Mouse (Mus musculus) neutrophil, adult 5-6 weeks (primary cell): Measurements from ENCODE around the gene Lim2. TPM values are rescaled to one million over a fixed set of nuclear protein-coding genes. Genes with fewer than 3 reads are reported as not detected.

Experiments used
- ATAC-seq: fragments of 151-379, 151-347 bp; 2 replicates; pipeline ENCODE4 v1.8.0; 2017; ENCODE audit warnings: mild to moderate bottlenecking, moderate TSS enrichment; ENCODE audit not compliant: insufficient number of reproducible peaks, poor library complexity, low FRiP score, severe bottlenecking; ENCODE audit errors: extremely low read depth
- total RNA-seq: library from RNA; stranded (forward); fragments of 200-1000 nt; gene quantifications from 2 replicates; pipeline ENCODE4 v1.2.3, GENCODE M21; 2017

Gene Lim2
- total RNA-seq, 1 experiment from 2014 or later = not detected

DNA sequence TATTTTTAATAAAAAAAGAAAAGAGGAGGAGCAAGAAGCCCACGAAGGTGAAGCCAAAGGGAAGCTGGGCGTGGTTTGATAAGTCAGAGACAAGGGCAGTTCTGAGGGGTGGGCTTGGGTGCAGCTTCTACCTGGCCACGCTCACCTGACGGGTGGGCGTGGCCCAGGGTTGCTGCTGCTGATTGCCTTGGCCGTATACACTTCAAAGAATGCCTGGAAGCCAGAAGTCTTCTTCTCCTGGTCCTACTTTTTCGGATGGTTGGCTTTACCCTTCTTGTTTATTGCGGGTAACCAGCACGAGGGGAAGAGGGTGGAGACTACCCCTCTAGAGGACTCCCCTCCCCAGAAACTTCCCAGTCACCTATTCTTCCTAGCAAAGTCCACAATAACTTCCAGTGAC lies 15.2 kb downstream of the Lim2 start:
- ATAC-seq = no peak

DNA sequence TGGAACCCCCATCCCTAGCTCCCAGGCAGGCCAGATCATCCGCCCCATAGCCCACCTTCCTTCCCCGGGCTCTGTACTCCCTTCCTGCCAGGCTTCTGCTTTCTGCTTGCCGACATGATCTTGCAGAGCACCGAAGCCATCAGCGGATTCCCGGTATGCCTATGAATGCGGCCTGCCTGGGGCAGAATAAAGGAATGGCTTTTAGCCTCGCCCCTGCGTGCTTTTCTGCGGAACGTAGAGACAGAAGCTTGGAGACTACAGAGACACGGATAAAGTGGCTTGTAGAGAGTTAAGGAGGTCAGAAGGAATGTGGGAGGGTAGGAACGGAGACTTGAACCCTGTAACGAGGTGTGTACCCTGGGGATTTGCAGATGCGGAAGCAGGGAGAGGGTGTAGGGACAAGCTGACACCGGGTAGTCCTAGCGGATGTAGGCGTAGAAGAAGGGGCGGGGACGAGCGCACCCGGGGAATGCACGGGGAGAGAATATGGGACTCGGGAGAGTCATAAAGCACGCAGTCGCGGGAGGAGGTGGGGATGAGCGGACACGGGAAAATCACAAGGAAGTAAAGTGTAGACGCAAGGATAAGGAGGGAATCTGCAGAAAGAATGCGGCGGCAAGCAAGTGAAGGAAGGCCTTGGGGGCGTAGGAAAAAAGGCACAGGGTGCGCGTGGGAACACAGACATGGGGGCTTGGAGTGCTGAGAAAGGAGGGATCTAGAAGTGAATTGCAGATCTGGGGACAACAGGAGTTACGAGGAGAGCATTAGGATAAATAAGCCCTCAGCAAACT lies 15.9 kb downstream of the Lim2 start:
- ATAC-seq = peak; percentile 68

- peak; percentile 90 for ATAC-seq
Measured at GRCm38 (mm10) chr7:43443917-43444293, 16.4 kb downstream of the Lim2 start, which contains the start of the genes Etfb and Gm45233. TSS of gene Etfb (plus strand) at chr7:43444083. TSS of gene Gm45233 (plus strand) at chr7:43444128.

- ATAC-seq = no peak
Measured at GRCm38 (mm10) chr7:43447801-43448200, 20.3 kb downstream of the Lim2 start.

GRCm38 (mm10) chr7:43448246-43448645 lies 20.8 kb downstream of the Lim2 start:
- ATAC-seq = no peak

DNA sequence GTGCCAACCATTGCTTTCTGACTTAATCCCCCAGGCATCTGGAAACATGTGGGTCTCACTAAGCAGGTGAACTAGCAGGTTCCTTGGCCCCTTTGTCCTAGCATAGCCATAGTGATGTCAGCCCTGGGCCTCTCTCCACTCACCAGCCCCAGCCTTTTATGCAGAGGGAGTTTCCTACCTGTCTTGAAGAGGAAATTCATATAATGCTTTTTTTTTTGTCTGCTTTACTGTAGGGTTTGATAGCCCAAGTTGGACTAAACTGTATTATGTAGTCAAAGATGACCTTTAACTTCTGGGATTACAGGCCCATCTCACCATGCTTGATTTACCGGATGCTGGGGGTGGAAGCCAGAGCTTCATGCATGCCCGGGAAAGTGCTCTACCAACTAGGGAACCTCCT lies 22.3 kb downstream of the Lim2 start:
- ATAC-seq = no peak

GRCm38 (mm10) chr7:43451726-43452125 lies 24.3 kb downstream of the Lim2 start:
- no peak for ATAC-seq

DNA sequence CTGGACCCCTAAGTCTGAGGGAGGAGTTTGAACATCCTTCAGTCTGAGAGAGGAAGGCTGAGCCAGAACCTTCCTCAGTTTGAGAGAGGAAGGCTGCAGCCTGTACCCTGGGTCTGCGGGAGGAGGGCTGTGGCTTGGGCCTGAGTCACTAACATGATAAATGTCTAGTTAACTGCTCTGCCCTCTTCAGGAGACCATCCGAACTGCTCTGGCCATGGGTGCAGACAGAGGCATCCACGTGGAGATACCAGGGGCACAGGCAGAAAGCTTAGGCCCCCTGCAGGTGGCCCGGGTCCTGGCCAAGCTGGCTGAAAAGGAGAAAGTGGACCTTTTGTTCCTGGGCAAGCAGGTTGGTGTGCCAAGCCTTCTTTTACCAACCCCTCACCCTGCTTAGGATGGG lies 25.1 kb downstream of the Lim2 start:
- peak; percentile 77 for ATAC-seq

- ATAC-seq = no peak
Measured at GRCm38 (mm10) chr7:43453599-43454355, 26.3 kb downstream of the Lim2 start.

DNA sequence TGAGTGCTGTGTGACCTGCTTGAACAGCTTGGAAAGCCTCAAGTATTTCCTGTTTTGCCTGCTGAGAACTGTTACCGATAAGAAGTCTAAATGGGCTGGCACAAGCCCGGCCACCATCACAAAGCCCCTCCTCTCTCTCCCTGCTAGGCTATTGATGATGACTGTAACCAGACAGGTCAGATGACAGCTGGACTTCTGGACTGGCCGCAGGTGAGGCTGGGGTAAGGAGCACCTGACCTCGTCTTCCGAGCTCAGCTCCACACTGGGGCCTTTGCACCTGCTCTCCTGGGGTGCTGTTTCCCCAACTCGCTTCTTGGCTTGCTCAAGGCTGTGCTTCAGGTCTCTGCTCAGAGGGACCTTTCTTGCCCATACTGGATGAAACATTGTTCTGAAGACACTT lies 26.9 kb downstream of the Lim2 start:
- no peak for ATAC-seq

DNA sequence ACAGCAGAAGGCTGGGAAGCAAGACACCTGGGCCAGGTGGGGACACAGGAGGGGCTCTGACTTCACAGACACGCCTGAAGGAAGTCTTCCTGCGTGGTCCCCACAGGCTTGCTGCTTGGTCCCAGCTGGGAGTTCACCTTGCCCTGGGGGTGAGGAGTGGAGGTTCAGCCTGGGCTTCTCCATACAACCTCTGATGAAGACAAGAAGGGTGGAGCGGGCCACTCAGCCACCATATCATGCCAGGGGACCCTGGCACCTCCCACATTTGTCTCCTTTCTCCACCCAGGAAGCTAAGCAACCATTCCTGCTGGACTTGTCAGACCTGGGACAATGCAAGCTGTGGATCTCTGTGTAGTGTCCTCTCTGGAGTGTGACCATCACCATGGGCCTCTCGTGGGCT lies 35.4 kb downstream of the Lim2 start, which contains the start of gene Vsig10l:
Gene Vsig10l (plus strand): TSS at position 301 of the 400 bp plus-strand sequence.
- no peak for ATAC-seq

DNA sequence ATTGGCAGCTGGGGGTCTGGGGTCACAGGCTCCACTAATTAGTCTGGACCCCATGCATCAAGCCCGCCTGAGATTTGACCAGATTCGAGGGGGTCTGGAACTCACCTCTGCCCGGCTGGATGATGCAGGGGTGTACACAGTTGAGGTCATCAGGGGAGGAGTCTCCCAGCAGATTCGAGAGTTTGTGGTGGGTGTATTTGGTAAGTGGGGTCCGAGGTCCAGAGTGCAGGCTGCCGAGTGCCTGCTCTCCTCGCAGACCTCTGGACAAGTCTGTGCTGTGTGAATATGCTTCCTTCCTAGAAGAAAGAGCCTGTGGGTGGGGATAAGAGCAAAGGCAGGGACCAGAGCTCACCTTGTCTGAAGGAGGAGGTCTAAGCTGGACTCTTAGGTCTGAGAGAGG lies 36.5 kb downstream of the Lim2 start:
- no peak for ATAC-seq

- ATAC-seq = no peak
Measured at GRCm38 (mm10) chr7:43464864-43465343, 37.4 kb downstream of the Lim2 start.

DNA sequence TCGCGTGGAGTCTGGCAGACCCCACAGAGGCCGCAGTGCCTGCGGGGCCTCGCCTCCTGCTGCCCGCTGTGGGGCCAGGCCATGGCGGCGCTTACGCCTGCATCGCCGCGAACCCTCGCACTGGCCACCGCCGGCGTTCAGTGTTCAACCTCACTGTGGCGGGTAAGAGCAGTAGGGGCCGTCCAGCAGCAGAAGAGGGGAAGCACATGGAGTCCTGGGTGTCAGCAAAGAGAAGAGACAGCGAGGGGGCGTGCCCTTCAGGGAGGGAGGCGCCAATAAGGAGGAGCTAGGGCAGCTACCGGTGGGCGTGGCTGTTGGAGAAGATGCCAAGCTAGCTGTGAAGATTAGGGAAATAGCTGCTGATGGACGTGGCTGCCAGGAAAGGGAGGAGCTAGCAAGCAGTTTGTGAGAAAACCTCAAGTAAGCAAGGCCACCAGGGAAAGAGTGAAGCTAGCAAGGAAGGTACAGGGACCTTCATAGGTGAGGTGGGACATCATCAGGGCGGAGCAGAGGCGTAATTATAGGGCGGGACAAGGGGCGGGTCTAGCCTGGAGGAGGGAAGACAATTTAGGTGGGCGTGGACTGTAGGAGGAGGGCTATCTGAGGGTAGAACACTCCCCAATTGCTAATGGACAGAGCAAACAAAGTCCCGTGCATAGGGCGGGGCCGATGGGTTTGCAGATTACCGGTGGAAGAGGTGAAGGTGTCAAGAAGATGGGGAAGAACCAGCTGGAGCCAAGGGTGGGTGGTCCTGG lies 38.1 kb downstream of the Lim2 start:
- peak; percentile 85 for ATAC-seq

DNA sequence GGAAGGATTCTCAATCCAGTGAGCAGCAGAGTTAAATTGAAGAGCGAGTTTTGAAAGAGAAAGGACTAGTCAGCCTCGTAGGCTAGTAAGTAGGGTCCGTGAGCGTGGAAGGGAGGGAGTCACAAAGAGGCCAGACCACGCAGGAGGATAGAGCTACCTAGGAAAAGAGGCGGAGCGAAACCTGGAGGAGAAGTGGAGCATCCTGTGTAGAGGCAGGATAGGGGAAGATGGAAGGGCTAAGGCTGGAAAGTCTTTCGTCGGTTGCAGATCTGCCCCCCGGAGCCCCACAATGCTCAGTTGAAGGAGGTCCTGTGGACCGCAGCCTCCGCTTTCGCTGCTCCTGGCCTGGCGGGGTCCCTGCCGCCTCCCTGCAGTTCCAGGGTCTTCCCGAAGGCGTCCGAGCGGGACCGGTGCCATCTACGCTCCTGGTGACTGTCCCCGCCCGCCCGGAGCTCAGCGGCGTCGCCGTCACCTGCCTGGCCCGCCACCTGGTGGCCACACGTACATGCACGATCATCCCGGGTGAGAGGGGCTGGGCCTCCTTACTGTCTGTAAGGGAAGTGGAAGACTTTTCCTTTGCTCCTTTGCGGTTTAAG lies 38.7 kb downstream of the Lim2 start:
- ATAC-seq = peak; percentile 52

DNA sequence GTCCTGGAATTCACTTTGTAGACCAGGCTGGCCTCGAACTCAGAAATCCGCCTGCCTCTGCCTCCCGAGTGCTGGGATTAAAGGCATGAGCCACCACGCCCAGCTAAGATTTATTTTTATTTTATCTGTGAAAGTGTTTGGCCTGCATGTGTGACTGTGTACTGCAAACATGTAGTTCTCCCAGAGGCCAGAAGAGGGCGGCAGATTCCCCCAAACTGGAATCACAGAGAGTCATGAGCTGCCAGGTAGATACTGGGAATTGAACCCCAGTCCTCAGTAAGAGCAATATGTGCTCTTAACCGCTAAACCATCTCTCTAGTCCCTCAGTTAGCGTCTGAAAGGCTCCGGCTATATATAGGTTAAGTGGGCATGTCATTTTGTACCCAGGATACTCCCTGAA lies 42.9 kb downstream of the Lim2 start:
- no peak for ATAC-seq

- ATAC-seq = no peak
Measured at GRCm38 (mm10) chr7:43475706-43476105, 48.2 kb downstream of the Lim2 start.

DNA sequence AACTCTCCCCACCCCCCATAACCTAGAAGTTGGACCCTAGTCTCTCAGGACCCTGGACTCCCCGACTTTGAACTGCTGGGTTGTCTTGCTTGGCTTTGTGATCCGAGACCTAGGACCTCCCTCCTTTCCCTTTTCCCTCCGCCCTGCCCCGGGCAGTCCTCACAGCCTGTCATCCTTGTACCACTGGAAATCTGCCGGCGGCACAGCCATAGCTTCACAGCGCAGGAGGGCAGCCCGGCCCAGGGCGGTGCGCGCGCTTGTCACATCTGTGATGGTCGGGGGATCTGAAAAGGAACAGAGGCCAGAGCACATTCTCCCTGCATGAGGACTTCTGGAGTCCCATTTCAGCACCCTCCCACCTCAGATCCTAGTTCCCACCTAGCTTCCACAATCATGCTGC lies 48.9 kb downstream of the Lim2 start:
- no peak for ATAC-seq

- ATAC-seq = no peak
Measured at GRCm38 (mm10) chr7:43481191-43481590, 53.7 kb downstream of the Lim2 start.
